Comparison of ENCODE assay signal across 12 mouse cellular contexts in the genomic region with DNA sequence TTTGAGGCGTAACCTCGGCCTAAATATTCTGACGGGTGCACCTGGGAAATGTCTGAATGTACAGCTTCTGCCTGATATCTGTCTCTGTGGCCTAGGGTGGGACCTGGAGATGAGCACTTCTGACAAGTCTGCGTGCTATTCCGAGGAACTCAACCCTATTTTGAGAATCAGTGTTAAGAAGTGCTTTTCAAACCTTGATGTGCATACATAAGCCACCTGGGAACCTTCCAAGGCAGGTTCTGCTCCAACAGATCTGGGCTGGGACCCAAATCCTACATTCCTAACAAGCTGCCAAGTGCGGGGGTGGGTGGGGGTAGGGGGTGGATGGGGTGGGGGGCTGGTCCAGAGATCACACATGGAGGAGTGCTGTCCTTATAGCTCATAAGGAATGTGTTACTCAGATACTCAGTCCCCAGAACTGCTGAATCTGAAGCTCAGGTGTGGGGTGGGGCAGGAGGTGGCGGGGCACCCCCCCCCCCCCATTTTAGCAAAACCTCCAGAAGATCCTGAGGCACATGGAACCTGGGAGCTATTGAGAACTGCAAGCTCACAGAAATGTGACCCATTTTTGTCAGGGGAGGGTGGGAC.
DNase-seq lines count a peak whose midpoint lies in the region; ATAC-seq and TF ChIP-seq lines count a peak whose summit lies in the region.
"Had no signal": no experiment of that assay in that cellular context is flagged by ENCODE, and none has a peak within 500 bp of the region (broad histone marks: within the 10 kb centered on the region; RNA-seq: fewer than 3 reads in every experiment).

No protein-coding gene starts in this region.

- H3K9me3 ChIP-seq in forebrain, embryonic 13.5 days (replicated peaks) = no peaks in the 10 kb centered on the region
- H3K9me3 ChIP-seq in forebrain, embryonic 11.5 days (ENCODE audit: control insufficient read depth, low read length) = no peaks in the 10 kb centered on the region
- H3K9me3 ChIP-seq in lung, embryonic 14.5 days (ENCODE audit: low read depth, low read length) = no peaks in the 10 kb centered on the region
- no peaks in the 10 kb centered on the region for H3K9me3 ChIP-seq in stomach, embryonic 15.5 days
- H3K9me3 ChIP-seq: heart, embryonic 12.5 days had no signal

- no peaks in the 10 kb centered on the region for H3K27me3 ChIP-seq in forebrain, embryonic 13.5 days
- H3K27me3 ChIP-seq in forebrain, embryonic 11.5 days (ENCODE audit: control insufficient read depth, insufficient read depth, low read length) = no peaks in the 10 kb centered on the region
- no peaks in the 10 kb centered on the region for H3K27me3 ChIP-seq in lung, embryonic 14.5 days (ENCODE audit: insufficient read depth, low read length)
- no peaks in the 10 kb centered on the region for H3K27me3 ChIP-seq in stomach, embryonic 15.5 days (replicated peaks)
- H3K27me3 ChIP-seq: heart, embryonic 12.5 days had no signal

- no peak for DNase-seq in forebrain, embryonic 11.5 days (ENCODE audit: low spot score)
- peak; percentile 57 for DNase-seq in lung, embryonic 14.5 days
- no peak for DNase-seq in lung, adult 2 months
- DNase-seq in kidney, adult 9 months = peak; percentile 58
- no peak for DNase-seq in urinary bladder, postnatal 25 days (ENCODE audit: low spot score)
- no peak for DNase-seq in urinary bladder, adult 2 months (ENCODE audit: low spot score)
- DNase-seq: adrenal gland, adult 2 months; layer of hippocampus, postnatal 36 days had no signal

- TF ChIP-seq POLR2A in lung, adult 2 months (IDR thresholded peaks at IDR 0.05; ENCODE audit: borderline replicate concordance, extremely low read depth, low read depth, low read length) = no peak

- H3K27ac ChIP-seq in forebrain, embryonic 13.5 days = peak overlapping the region; percentile 65
- H3K27ac ChIP-seq in forebrain, embryonic 11.5 days (ENCODE audit: low read depth, low read length) = no peak overlapping the region
- peak overlapping the region; percentile 50; the same call in 1 of the 2 replicates for H3K27ac ChIP-seq in lung, embryonic 14.5 days (ENCODE audit: low read depth)
- H3K27ac ChIP-seq in stomach, embryonic 15.5 days = peak overlapping the region; percentile 78

- peaks cover 21% of the 10 kb centered on the region for H3K4me1 ChIP-seq in forebrain, embryonic 13.5 days
- no peaks in the 10 kb centered on the region for H3K4me1 ChIP-seq in forebrain, embryonic 11.5 days (replicated peaks; ENCODE audit: control insufficient read depth, insufficient read depth, low read length)
- H3K4me1 ChIP-seq in lung, embryonic 14.5 days (ENCODE audit: insufficient read depth) = no peaks in the 10 kb centered on the region
- H3K4me1 ChIP-seq in lung, adult 2 months (ENCODE audit: control insufficient read depth, insufficient read depth, low read length) = no peaks in the 10 kb centered on the region; the same call in none of the 2 replicates
- no peaks in the 10 kb centered on the region for H3K4me1 ChIP-seq in stomach, embryonic 15.5 days

- no peak for ATAC-seq in forebrain, embryonic 13.5 days
- ATAC-seq in forebrain, embryonic 11.5 days (replicated peaks; ENCODE audit: low FRiP score) = no peak
- peak; percentile 63 for ATAC-seq in lung, embryonic 14.5 days (ENCODE audit: insufficient read depth)
- ATAC-seq in stomach, embryonic 15.5 days (ENCODE audit: insufficient read depth, low FRiP score, low read depth) = peak; percentile 36; the same call in 1 of the 2 replicates

- 82% methylated on average over 7 of the region's 7 CpGs for WGBS in forebrain, embryonic 13.5 days
- WGBS in forebrain, embryonic 11.5 days = 90% methylated on average over 7 of the region's 7 CpGs
- 66% methylated on average over 7 of the region's 7 CpGs for WGBS in lung, embryonic 14.5 days
- WGBS in lung, adult 2 months = 55% methylated on average over 7 of the region's 7 CpGs
- 62% methylated on average over 7 of the region's 7 CpGs for WGBS in stomach, embryonic 15.5 days

- no peak overlapping the region for H3K4me2 ChIP-seq in forebrain, embryonic 13.5 days
- no peak overlapping the region for H3K4me2 ChIP-seq in forebrain, embryonic 11.5 days (ENCODE audit: low read depth, low read length, severe bottlenecking)
- no peak overlapping the region for H3K4me2 ChIP-seq in lung, embryonic 14.5 days
- H3K4me2 ChIP-seq in stomach, embryonic 15.5 days = no peak overlapping the region
- H3K4me2 ChIP-seq: heart, embryonic 12.5 days; liver, embryonic 11.5 days had no signal

- H3K36me3 ChIP-seq in forebrain, embryonic 13.5 days (ENCODE audit: poor library complexity, severe bottlenecking) = no peaks in the 10 kb centered on the region
- no peaks in the 10 kb centered on the region for H3K36me3 ChIP-seq in forebrain, embryonic 11.5 days (ENCODE audit: control insufficient read depth, insufficient read depth, low read length)
- no peaks in the 10 kb centered on the region for H3K36me3 ChIP-seq in lung, embryonic 14.5 days (ENCODE audit: insufficient read depth)
- no peaks in the 10 kb centered on the region for H3K36me3 ChIP-seq in stomach, embryonic 15.5 days
- H3K36me3 ChIP-seq: heart, embryonic 12.5 days had no signal

- TF ChIP-seq CTCF in lung, embryonic 14.5 days (IDR thresholded peaks at IDR 0.05; ENCODE audit: low read depth) = no peak
- no peak for TF ChIP-seq CTCF in lung, adult 2 months (IDR thresholded peaks at IDR 0.05; ENCODE audit: insufficient read depth, low read length)

- H3K4me3 ChIP-seq in forebrain, embryonic 13.5 days = no peak overlapping the region
- H3K4me3 ChIP-seq in forebrain, embryonic 11.5 days (ENCODE audit: low read depth, low read length) = no peak overlapping the region
- H3K4me3 ChIP-seq in lung, embryonic 14.5 days (ENCODE audit: low read depth, low read length) = no peak overlapping the region
- H3K4me3 ChIP-seq in lung, adult 2 months (replicated peaks; ENCODE audit: extremely low read depth, low read depth, low read length) = no peak overlapping the region
- no peak overlapping the region for H3K4me3 ChIP-seq in stomach, embryonic 15.5 days (replicated peaks)
- H3K4me3 ChIP-seq: heart, embryonic 12.5 days had no signal

- H3K9ac ChIP-seq in forebrain, embryonic 13.5 days = no peak overlapping the region
- H3K9ac ChIP-seq in forebrain, embryonic 11.5 days (ENCODE audit: low read length) = no peak overlapping the region
- no peak overlapping the region for H3K9ac ChIP-seq in lung, embryonic 14.5 days
- H3K9ac ChIP-seq in stomach, embryonic 15.5 days = no peak overlapping the region
- H3K9ac ChIP-seq: heart, embryonic 12.5 days had no signal

Comparison
In these comparisons a context has a peak if more than half of its experiments do, and no peak if none do; other contexts are left out.
1. DNase-seq: peak in lung, embryonic 14.5 days (single experiment) and kidney, adult 9 months (single experiment); none in forebrain, embryonic 11.5 days (single experiment), lung, adult 2 months (single experiment), urinary bladder, postnatal 25 days (single experiment) and urinary bladder, adult 2 months (single experiment).
2. ATAC-seq: peak in lung, embryonic 14.5 days (single experiment) and stomach, embryonic 15.5 days (single experiment); none in forebrain, embryonic 13.5 days (single experiment) and forebrain, embryonic 11.5 days (single experiment).